Mouse (Mus musculus): Measurements from ENCODE around the gene Fam69a. TPM values are rescaled to one million over a fixed set of nuclear protein-coding genes. Genes with fewer than 3 reads are reported as not detected.

The Fam69a gene
- polyA plus RNA-seq, 1 experiment from 2014 or later: 58.7 TPM

Other genes with a start within 250 kb of the Fam69a start
- gene Ube2d2b, start 157.0 kb downstream of the Fam69a start, polyA plus RNA-seq (2015; fragmentation: Nextera tagmentation; extraction: Ambion mirVana): 0.16 and 0.17 TPM in 2 replicates
- gene Evi5, start 112.0 kb downstream of the Fam69a start, polyA plus RNA-seq (2015; fragmentation: Nextera tagmentation; extraction: Ambion mirVana): 51.7 and 54.8 TPM in 2 replicates
- gene Rpl5, start 86.6 kb downstream of the Fam69a start, polyA plus RNA-seq (2015; fragmentation: Nextera tagmentation; extraction: Ambion mirVana): 57.8 and 61.0 TPM in 2 replicates
- 94.1 and 97.9 TPM in 2 replicates for gene Mtf2, start 78.6 kb upstream of the Fam69a start, polyA plus RNA-seq (2015; fragmentation: Nextera tagmentation; extraction: Ambion mirVana)
- gene Tmed5, start 145.5 kb upstream of the Fam69a start, polyA plus RNA-seq (2015; fragmentation: Nextera tagmentation; extraction: Ambion mirVana): 23.4 and 26.5 TPM in 2 replicates
- gene Ccdc18, start 145.8 kb upstream of the Fam69a start, polyA plus RNA-seq (2015; fragmentation: Nextera tagmentation; extraction: Ambion mirVana): 3.2 and 3.6 TPM in 2 replicates

Measured in hindbrain, embryonic 15.5 days (tissue).